Mouse (Mus musculus): Measurements from ENCODE around the gene Hecw2.

DNA sequence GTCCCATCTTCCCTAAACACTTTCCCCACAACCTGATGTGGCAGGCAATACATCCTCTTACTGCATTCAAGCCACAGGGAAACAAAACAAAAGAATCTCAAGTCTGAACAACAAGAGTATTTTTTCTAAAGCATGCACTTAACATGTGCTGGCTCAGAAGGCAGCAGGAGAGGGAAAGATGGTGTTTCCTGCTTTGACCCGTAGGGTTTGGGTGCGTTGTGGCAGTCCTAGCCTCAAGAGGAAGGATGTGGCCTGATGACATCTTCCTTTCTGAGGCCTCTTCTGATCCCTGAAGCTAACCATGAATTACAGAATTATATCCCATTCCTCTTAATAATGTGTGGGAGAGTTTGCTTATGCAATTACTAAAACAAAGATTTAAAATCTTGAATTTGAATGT, 249.2 kb downstream of the Hecw2 start:
- TF ChIP-seq CTCF (IDR thresholded peaks at IDR 0.05; ENCODE audit: control insufficient read depth, insufficient read depth, insufficient replicate concordance, low read depth, low read length) (no peak), POLR2A (IDR thresholded peaks at IDR 0.05; ENCODE audit: control insufficient read depth, low read depth, low read length) (no peak)

Measured in testis, adult 2 months (tissue).